Mouse (Mus musculus) CH12.LX (cell line): ENCODE data around the gene Fam19a5. TPM values are rescaled to one million over a fixed set of nuclear protein-coding genes. Genes with fewer than 3 reads are reported as not detected.

Experiments
- DNase-seq: peaks from one replicate; pipeline ENCODE4 v3.0.0-alpha.2; 2013; ENCODE audit errors: extremely low read depth
- H3K27ac ChIP-seq: 2 replicates; pipeline ENCODE4 v1.5.1; 2012; ENCODE audit warnings: low read depth, mild to moderate bottlenecking, control low read depth, moderate library complexity; ENCODE audit not compliant: insufficient read depth
- H3K27me3 ChIP-seq: replicated peaks from 2 replicates; pipeline ENCODE3; 2012; ENCODE audit warnings: inconsistent platforms
- H3K36me3 ChIP-seq, 2 experiments: replicated peaks in 1 of 2; 2 replicates each; pipeline versions ENCODE3 to v1.6.1; 2012; ENCODE audit warnings: inconsistent platforms in 1 of 2, low read length in 1 of 2, mild to moderate bottlenecking in 1 of 2, mixed read lengths in 1 of 2, moderate library complexity in 1 of 2; ENCODE audit not compliant: control insufficient read depth in 1 of 2, insufficient read depth in 1 of 2
- H3K4me1 ChIP-seq, 2 experiments: 2 replicates each; pipeline ENCODE4 v1.6.1; 2012; ENCODE audit warnings: inconsistent platforms in 1 of 2, moderate library complexity in 1 of 2; ENCODE audit not compliant: insufficient read depth in 2 of 2, control insufficient read depth in 1 of 2
- H3K4me2 ChIP-seq: 2 replicates; pipeline ENCODE4 v1.6.1; 2012; ENCODE audit warnings: low read depth, mild to moderate bottlenecking, control low read depth; ENCODE audit not compliant: poor library complexity, insufficient read depth, severe bottlenecking
- H3K4me3 ChIP-seq, 3 experiments: fragments of 150-350 bp in 1 of 3; sonication (generic) in 1 of 3; replicated peaks in 1 of 3; 2 replicates each; pipeline versions ENCODE3 to v1.5.1; 2011 to 2012; ENCODE audit warnings: low read depth in 2 of 3, low read length in 2 of 3, mild to moderate bottlenecking in 2 of 3, moderate library complexity in 2 of 3, control low read depth in 1 of 3, improper control_type of control experiment in 1 of 3, inconsistent platforms in 1 of 3, mixed read lengths in 1 of 3; ENCODE audit not compliant: poor library complexity in 1 of 3
- H3K79me2 ChIP-seq: replicated peaks from 2 replicates; pipeline ENCODE4 v1.6.1; 2012; ENCODE audit warnings: mild to moderate bottlenecking, moderate library complexity; ENCODE audit not compliant: control insufficient read depth, poor library complexity, insufficient read depth, severe bottlenecking; ENCODE audit errors: extremely low read depth
- H3K9ac ChIP-seq: 2 replicates; pipeline ENCODE4 v1.6.1; 2012; ENCODE audit warnings: low read depth, mild to moderate bottlenecking, control low read depth, moderate library complexity; ENCODE audit not compliant: insufficient read depth
- H3K9me3 ChIP-seq: replicated peaks from 2 replicates; pipeline ENCODE3; 2012; ENCODE audit warnings: low read length, inconsistent platforms, mixed read lengths
- BHLHE40 ChIP-seq: IDR thresholded peaks from 2 replicates; pipeline ENCODE4 v1.6.1; 2011; ENCODE audit warnings: mild to moderate bottlenecking, low read depth, low read length, improper control_type of control experiment
- CHD1 ChIP-seq: IDR thresholded peaks from 2 replicates; pipeline ENCODE4 v1.6.1; 2012; ENCODE audit warnings: low read depth, low read length, improper control_type of control experiment, inconsistent platforms
- CHD2 ChIP-seq: IDR thresholded peaks from 2 replicates; pipeline ENCODE4 v1.6.1; 2011; ENCODE audit warnings: low read length, improper control_type of control experiment
- CTCF ChIP-seq, 2 experiments: IDR thresholded peaks in 1 of 2; conservative IDR thresholded peaks in 1 of 2; 2 replicates each; pipeline ENCODE4 v1.5.1; 2011 to 2012; ENCODE audit warnings: low read depth in 2 of 2, low read length in 2 of 2, improper control_type of control experiment in 1 of 2, inconsistent platforms in 1 of 2, mild to moderate bottlenecking in 1 of 2, moderate library complexity in 1 of 2
- ELF1 ChIP-seq: IDR thresholded peaks from 2 replicates; pipeline ENCODE4 v1.6.1; 2014; ENCODE audit warnings: low read depth, mild to moderate bottlenecking, inconsistent platforms, low read length, improper control_type of control experiment
- EP300 ChIP-seq: IDR thresholded peaks from 2 replicates; pipeline ENCODE4 v1.6.1; 2011; ENCODE audit warnings: low read length, improper control_type of control experiment
- ETS1 ChIP-seq: conservative IDR thresholded peaks from 2 replicates; pipeline ENCODE4 v1.6.1; 2012; ENCODE audit warnings: low read depth, mild to moderate bottlenecking, inconsistent platforms, low read length, improper control_type of control experiment, moderate library complexity
- IRF4 ChIP-seq: IDR thresholded peaks from 2 replicates; pipeline ENCODE4 v1.6.1; 2014; ENCODE audit warnings: low read depth, mild to moderate bottlenecking, inconsistent platforms, low read length, improper control_type of control experiment
- JUN ChIP-seq: IDR thresholded peaks from 2 replicates; pipeline ENCODE4 v1.6.1; 2011; ENCODE audit warnings: low read depth, mild to moderate bottlenecking, low read length, improper control_type of control experiment, moderate library complexity; ENCODE audit not compliant: insufficient read depth
- JUND ChIP-seq: conservative IDR thresholded peaks from 2 replicates; pipeline ENCODE4 v1.6.1; 2011; ENCODE audit warnings: low read depth, low read length, improper control_type of control experiment
- KAT2A ChIP-seq: IDR thresholded peaks from 2 replicates; pipeline ENCODE4 v1.6.1; 2012; ENCODE audit warnings: low read length, improper control_type of control experiment, inconsistent platforms; ENCODE audit not compliant: insufficient replicate concordance
- MAFK ChIP-seq: IDR thresholded peaks from 2 replicates; pipeline ENCODE4 v1.6.1; 2011; ENCODE audit warnings: low read length, improper control_type of control experiment; ENCODE audit not compliant: insufficient replicate concordance
- MEF2A ChIP-seq: IDR thresholded peaks from 2 replicates; pipeline ENCODE4 v1.6.1; 2014; ENCODE audit warnings: low read depth, mild to moderate bottlenecking, inconsistent platforms, low read length, improper control_type of control experiment, borderline replicate concordance
- MYC ChIP-seq: IDR thresholded peaks from 2 replicates; pipeline ENCODE4 v1.6.1; 2011; ENCODE audit warnings: low read depth, mild to moderate bottlenecking, improper control_type of control experiment, low read length
- NELFE ChIP-seq: IDR thresholded peaks from 2 replicates; pipeline ENCODE4 v1.6.1; 2011; ENCODE audit warnings: low read depth, low read length, improper control_type of control experiment
- PAX5 ChIP-seq: IDR thresholded peaks from 2 replicates; pipeline ENCODE4 v1.6.1; 2012; ENCODE audit warnings: low read length, inconsistent platforms, mixed read lengths
- POLR2A ChIP-seq: IDR thresholded peaks from 2 replicates; pipeline ENCODE4 v1.6.1; 2011; ENCODE audit warnings: low read depth, mild to moderate bottlenecking, improper control_type of control experiment, low read length
- RAD21 ChIP-seq: IDR thresholded peaks from 2 replicates; pipeline ENCODE4 v1.6.1; 2011; ENCODE audit warnings: low read depth, mild to moderate bottlenecking, low read length, improper control_type of control experiment, moderate library complexity
- RCOR1 ChIP-seq: conservative IDR thresholded peaks from 2 replicates; pipeline ENCODE4 v1.6.1; 2012; ENCODE audit warnings: low read depth, mild to moderate bottlenecking, inconsistent platforms, low read length, improper control_type of control experiment
- SMC3 ChIP-seq: IDR thresholded peaks from 2 replicates; pipeline ENCODE4 v1.6.1; 2011; ENCODE audit warnings: low read depth, low read length, improper control_type of control experiment
- TBP ChIP-seq: conservative IDR thresholded peaks from 2 replicates; pipeline ENCODE4 v1.6.1; 2011; ENCODE audit warnings: low read depth, low read length, improper control_type of control experiment
- TCF12 ChIP-seq: IDR thresholded peaks from 2 replicates; pipeline ENCODE4 v1.6.1; 2014; ENCODE audit warnings: low read depth, mild to moderate bottlenecking, inconsistent platforms, low read length, improper control_type of control experiment
- UBTF ChIP-seq: IDR thresholded peaks from 2 replicates; pipeline ENCODE4 v1.6.1; 2012; ENCODE audit warnings: low read depth, mild to moderate bottlenecking, inconsistent platforms, low read length, improper control_type of control experiment, moderate library complexity
- USF1 ChIP-seq: IDR thresholded peaks from 2 replicates; pipeline ENCODE4 v1.6.1; 2014; ENCODE audit warnings: low read depth, mild to moderate bottlenecking, inconsistent platforms, low read length, improper control_type of control experiment
- USF2 ChIP-seq: conservative IDR thresholded peaks from 2 replicates; pipeline ENCODE4 v1.6.1; 2011; ENCODE audit warnings: low read depth, low read length, improper control_type of control experiment
- ZMIZ1 ChIP-seq: IDR thresholded peaks from 2 replicates; pipeline ENCODE4 v1.6.1; 2012; ENCODE audit warnings: low read depth, mild to moderate bottlenecking, inconsistent platforms, low read length, improper control_type of control experiment
- ZNF384 ChIP-seq: IDR thresholded peaks from 2 replicates; pipeline ENCODE4 v1.6.1; 2012; ENCODE audit warnings: low read depth, low read length, improper control_type of control experiment, inconsistent platforms
- dilution Hi-C: fragments of 300-500 bp; cut with MboI; formaldehyde crosslinking; loops from 2 replicates; pipeline ENCODE4 v1.14.3; 2020; ENCODE audit warnings: low sequenced_read_pairs; ENCODE audit not compliant: extremely low pct_unique_long_range_greater_than_20kb, extremely low pct_ligation_motif_present
- in situ Hi-C: fragments of 300-500 bp; cut with MboI; formaldehyde crosslinking; loops from 3 replicates; pipeline ENCODE4 v1.14.3; 2019; ENCODE audit warnings: low sequenced_read_pairs, low pct_ligation_motif_present, low pct_unique_long_range_greater_than_20kb, mixed read lengths
- polyA plus RNA-seq: library from polyadenylated mRNA; unstranded; fragments of >175 nt; gene quantifications from 2 replicates; pipeline ENCODE4 v1.2.1, GENCODE M21; 2012; ENCODE audit warnings: low read depth; ENCODE audit not compliant: insufficient read length
- total RNA-seq, 2 experiments: library from RNA; depleted of rRNA; stranded (reverse); fragments of 300-350 nt in 1 of 2; fragments of >200 nt in 1 of 2; gene quantifications; 2 replicates each; pipeline ENCODE4 v1.2.3; 2012 to 2014

The Fam19a5 gene
- total and polyA plus RNA-seq, 3 experiments, result not detected

DNA sequence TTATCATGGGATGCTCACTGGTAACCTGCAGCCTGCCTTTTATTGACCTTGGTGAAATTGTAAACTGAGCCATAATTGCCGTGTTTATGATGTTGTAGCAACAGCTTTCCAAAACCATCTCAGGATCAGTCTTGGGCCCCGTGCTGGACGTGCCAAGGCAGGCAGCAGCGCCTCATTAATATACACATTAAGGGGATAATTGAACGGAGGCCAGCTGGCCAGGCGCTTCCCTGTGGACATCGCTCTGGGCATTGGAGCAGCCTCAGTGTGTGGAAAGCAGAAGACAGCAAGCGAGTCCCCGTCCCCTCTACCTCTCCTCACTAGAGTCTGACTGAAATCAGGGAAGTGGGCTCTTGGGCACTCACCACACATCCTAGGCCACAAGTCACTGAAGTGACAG, 127.8 kb downstream of the Fam19a5 start:
- in situ Hi-C loops (no loop called here), dilution Hi-C loops (no loop called here)
- peaks cover 97% of the 10 kb centered on the region for H3K9me3 ChIP-seq
- H3K4me1 ChIP-seq, result no peaks in the 10 kb centered on the region
- H3K4me2 ChIP-seq, result no peak overlapping the region
- H3K4me3 ChIP-seq, result no peak overlapping the region
- H3K27ac ChIP-seq, result no peak overlapping the region
- TF ChIP-seq RCOR1 (no peak), ETS1 (no peak), USF2 (no peak), CTCF (conservative IDR thresholded peaks at IDR 0.05 in 1 of 2, IDR thresholded peaks at IDR 0.05 in 1 of 2; ENCODE audit: low read depth in 2 of 2, low read length in 2 of 2) (no peak), EP300 (no peak), USF1 (no peak)
- TF ChIP-seq, all 38 proteins: peak for 0
- no peak overlapping the region for H3K9ac ChIP-seq
- no peaks in the 10 kb centered on the region for H3K27me3 ChIP-seq
- H3K36me3 ChIP-seq, result no peaks in the 10 kb centered on the region
- no peaks in the 10 kb centered on the region for H3K79me2 ChIP-seq
- no peak for DNase-seq

- in situ Hi-C loops (no loop called here), dilution Hi-C loops (no loop called here)
- DNase-seq, result no peak
- no peaks in the 10 kb centered on the region for H3K4me1 ChIP-seq
- no peak overlapping the region for H3K9ac ChIP-seq
- no peaks in the 10 kb centered on the region for H3K27me3 ChIP-seq
- no peak overlapping the region for H3K4me3 ChIP-seq
- H3K27ac ChIP-seq, result no peak overlapping the region
- H3K36me3 ChIP-seq, result no peaks in the 10 kb centered on the region
- H3K4me2 ChIP-seq, result no peak overlapping the region
- TF ChIP-seq MAFK (no peak), ZNF384 (no peak), MEF2A (no peak), JUND (no peak), NELFE (no peak), SMC3 (no peak), MYC (no peak), USF1 (no peak), KAT2A (no peak), USF2 (no peak), BHLHE40 (no peak)
- H3K79me2 ChIP-seq, result no peaks in the 10 kb centered on the region
- H3K9me3 ChIP-seq, result peaks cover 98% of the 10 kb centered on the region
These were observed 134.6 kb downstream of the Fam19a5 start for GRCm38 (mm10) chr15:87678711-87679110.

DNA sequence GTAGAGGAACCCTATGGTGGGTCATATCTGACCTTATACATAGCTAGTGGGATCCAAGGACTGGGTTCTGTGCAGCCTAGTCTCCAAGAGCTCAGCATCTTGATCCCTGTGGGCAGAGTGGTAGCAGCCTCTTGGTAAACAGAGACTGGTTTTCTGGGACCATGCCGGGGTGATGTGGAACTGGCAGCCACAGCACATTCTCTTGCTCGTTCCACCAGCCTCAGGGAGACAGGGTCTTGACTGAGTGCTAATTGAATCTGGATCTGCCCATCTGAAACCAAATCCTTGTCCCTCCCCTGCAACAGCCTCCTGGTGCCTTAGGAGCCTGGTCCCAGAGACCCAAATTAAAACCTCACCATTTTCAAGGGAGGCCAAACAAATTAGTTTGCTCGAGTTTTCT, 138.3 kb downstream of the Fam19a5 start:
- Histone ChIP-seq H3K4me3 (no peak overlapping the region), H3K9ac (no peak overlapping the region), H3K4me1 (no peaks in the 10 kb centered on the region), H3K36me3 (no peaks in the 10 kb centered on the region), H3K4me2 (no peak overlapping the region), H3K9me3 (peaks cover 93% of the 10 kb centered on the region), H3K27ac (no peak overlapping the region), H3K27me3 (no peaks in the 10 kb centered on the region), H3K79me2 (no peaks in the 10 kb centered on the region)
- no peak for TF ChIP-seq PAX5
- TF ChIP-seq USF2, result no peak
- TF ChIP-seq IRF4, result no peak
- no peak for TF ChIP-seq TBP
- TF ChIP-seq CHD1, result no peak
- no peak for TF ChIP-seq RAD21
- no peak for TF ChIP-seq ELF1
- no peak for TF ChIP-seq TCF12
- TF ChIP-seq POLR2A, result no peak
- TF ChIP-seq ZNF384, result no peak
- no peak for TF ChIP-seq JUND
- TF ChIP-seq UBTF, result no peak
- TF ChIP-seq ZMIZ1, result no peak
- TF ChIP-seq JUN, result no peak
- no peak for TF ChIP-seq RCOR1
- no peak for TF ChIP-seq MAFK
- no peak for TF ChIP-seq EP300
- no peak for TF ChIP-seq CHD2
- no peak for TF ChIP-seq USF1
- no peak for TF ChIP-seq ETS1
- no peak for DNase-seq
- in situ Hi-C loops (no loop called here), dilution Hi-C loops (no loop called here)
